11 mouse cellular contexts compared by ENCODE assay signal in genomic region chr2:75101501-75101900, GRCm38 (mm10).
A peak's percentile ranks its signal among the peaks of the same experiment; 100 is the strongest.
DNase-seq lines count a peak whose midpoint lies in the region; ATAC-seq and TF ChIP-seq lines count a peak whose summit lies in the region.
"Had no signal": no experiment of that assay in that cellular context is flagged by ENCODE, and none has a peak within 500 bp of the region (broad histone marks: within the 10 kb centered on the region; RNA-seq: fewer than 3 reads in every experiment).

No protein-coding gene starts in this region.

- H3K9ac ChIP-seq in kidney, embryonic 14.5 days (ENCODE audit: low read depth, low read length), result no peak overlapping the region
- no peak overlapping the region for H3K9ac ChIP-seq in neural tube, embryonic 15.5 days (replicated peaks)
- H3K9ac ChIP-seq: forebrain, embryonic 13.5 days; hindbrain, embryonic 13.5 days; stomach, embryonic 15.5 days had no signal

- no peak for ATAC-seq in CD4-positive, CD25-positive, alpha-beta regulatory T cell, adult 4 months
- ATAC-seq in kidney, embryonic 14.5 days (ENCODE audit: low FRiP score, low TSS enrichment), result peak; percentile 60; the same call in 1 of the 2 replicates
- ATAC-seq in neural tube, embryonic 15.5 days (ENCODE audit: low FRiP score), result peak; percentile 11; the same call in 1 of the 2 replicates
- no peak for ATAC-seq in megakaryocyte progenitor cell, adult 5-6 weeks (replicated peaks; ENCODE audit: poor library complexity)
- ATAC-seq: forebrain, embryonic 13.5 days had no signal

- peak overlapping the region; percentile 25; the same call in 1 of the 2 replicates for H3K4me2 ChIP-seq in kidney, embryonic 14.5 days (replicated peaks; ENCODE audit: low read depth, low read length)
- no peak overlapping the region for H3K4me2 ChIP-seq in neural tube, embryonic 15.5 days
- H3K4me2 ChIP-seq: forebrain, embryonic 13.5 days; hindbrain, embryonic 13.5 days; stomach, embryonic 15.5 days had no signal

- H3K4me3 ChIP-seq in kidney, embryonic 14.5 days (ENCODE audit: low read length), result no peak overlapping the region
- no peak overlapping the region for H3K4me3 ChIP-seq in neural tube, embryonic 15.5 days (replicated peaks)
- no peak overlapping the region for H3K4me3 ChIP-seq in layer of hippocampus, adult 2 months
- H3K4me3 ChIP-seq: forebrain, embryonic 13.5 days; hindbrain, embryonic 13.5 days; stomach, embryonic 15.5 days had no signal

- H3K4me1 ChIP-seq in kidney, embryonic 14.5 days (ENCODE audit: control insufficient read depth, insufficient read depth, low read length), result peaks cover 20% of the 10 kb centered on the region
- H3K4me1 ChIP-seq in neural tube, embryonic 15.5 days, result peaks cover 16% of the 10 kb centered on the region
- H3K4me1 ChIP-seq: forebrain, embryonic 13.5 days; stomach, embryonic 15.5 days had no signal

- no peak overlapping the region for H3K27ac ChIP-seq in kidney, embryonic 14.5 days (ENCODE audit: low read depth, low read length)
- H3K27ac ChIP-seq in neural tube, embryonic 15.5 days (replicated peaks), result no peak overlapping the region
- no peak overlapping the region for H3K27ac ChIP-seq in layer of hippocampus, adult 2 months
- H3K27ac ChIP-seq: forebrain, embryonic 13.5 days; hindbrain, embryonic 13.5 days; stomach, embryonic 15.5 days had no signal

- WGBS in kidney, embryonic 14.5 days, result 23% methylated on average over 11 of the region's 11 CpGs
- WGBS in neural tube, embryonic 15.5 days, result 40% methylated on average over 11 of the region's 11 CpGs

- peak; percentile 39 for DNase-seq in CD4-positive, CD25-positive, alpha-beta regulatory T cell, adult 2 months (ENCODE audit: low read depth, low spot score)
- DNase-seq in adrenal gland, postnatal 14 days, result peak; percentile 48
- no peak for DNase-seq in layer of hippocampus, adult 2 months (ENCODE audit: low spot score in 2 of 2)
- DNase-seq in layer of hippocampus, postnatal 25 days (ENCODE audit: extremely low spot score in 1 of 2, low spot score in 1 of 2), result no peak

- H3K36me3 ChIP-seq in kidney, embryonic 14.5 days (ENCODE audit: control insufficient read depth, insufficient read depth, low read length), result no peaks in the 10 kb centered on the region
- no peaks in the 10 kb centered on the region for H3K36me3 ChIP-seq in neural tube, embryonic 15.5 days
- H3K36me3 ChIP-seq: hindbrain, embryonic 13.5 days; stomach, embryonic 15.5 days had no signal

- no peak for TF ChIP-seq CTCF in layer of hippocampus, adult 2 months (conservative IDR thresholded peaks at IDR 0.05)

- no peaks in the 10 kb centered on the region for H3K27me3 ChIP-seq in kidney, embryonic 14.5 days (ENCODE audit: control insufficient read depth, insufficient read depth, low read length)
- H3K27me3 ChIP-seq in neural tube, embryonic 15.5 days (replicated peaks), result no peaks in the 10 kb centered on the region
- H3K27me3 ChIP-seq: forebrain, embryonic 13.5 days; hindbrain, embryonic 13.5 days; stomach, embryonic 15.5 days had no signal

- no peaks in the 10 kb centered on the region for H3K9me3 ChIP-seq in kidney, embryonic 14.5 days (ENCODE audit: control insufficient read depth, low read length)
- no peaks in the 10 kb centered on the region for H3K9me3 ChIP-seq in neural tube, embryonic 15.5 days (replicated peaks)
- H3K9me3 ChIP-seq: forebrain, embryonic 13.5 days; hindbrain, embryonic 13.5 days; stomach, embryonic 15.5 days had no signal

Comparison
In these comparisons a context has a peak if more than half of its experiments do, and no peak if none do; other contexts are left out.
1. DNase-seq: peak in CD4-positive, CD25-positive, alpha-beta regulatory T cell, adult 2 months (single experiment) and adrenal gland, postnatal 14 days (single experiment); none in layer of hippocampus, adult 2 months (0 of 2) and layer of hippocampus, postnatal 25 days (0 of 2).
2. ATAC-seq: peak in kidney, embryonic 14.5 days (single experiment) and neural tube, embryonic 15.5 days (single experiment); none in CD4-positive, CD25-positive, alpha-beta regulatory T cell, adult 4 months (single experiment) and megakaryocyte progenitor cell, adult 5-6 weeks (single experiment).